Mouse (Mus musculus): Measurements from ENCODE around the gene Gzmf. TPM values are rescaled to one million over a fixed set of nuclear protein-coding genes. Genes with fewer than 3 reads are reported as not detected.
"Not testable (repeated sequence)": the region's sequence is repeated elsewhere in the genome, so short reads cannot be mapped to it uniquely, and the experiment has no call there.

Gzmf gene
- polyA plus RNA-seq, 1 experiment from 2014 or later: not detected

GRCm38 (mm10) chr14:56162109-56162508, 49.1 kb downstream of the Gzmf start:
- no peak overlapping the region for H3K4me2 ChIP-seq (replicated peaks)
- no peaks in the 10 kb centered on the region for H3K27me3 ChIP-seq
- no peak overlapping the region for H3K4me3 ChIP-seq
- H3K9ac ChIP-seq: no peak overlapping the region
- H3K4me1 ChIP-seq: no peaks in the 10 kb centered on the region
- H3K9me3 ChIP-seq (replicated peaks): no peaks in the 10 kb centered on the region
- no peak overlapping the region for H3K27ac ChIP-seq
- WGBS: 91% methylated on average over 2 of the region's 2 CpGs
- ATAC-seq (ENCODE audit: low FRiP score): no peak
- H3K36me3 ChIP-seq: no peaks in the 10 kb centered on the region

- not testable (repeated sequence) for H3K9me3 ChIP-seq (replicated peaks); H3K4me1 ChIP-seq; H3K4me3 ChIP-seq; H3K9ac ChIP-seq; H3K27ac ChIP-seq; H3K36me3 ChIP-seq; ATAC-seq (ENCODE audit: low FRiP score); H3K27me3 ChIP-seq; H3K4me2 ChIP-seq (replicated peaks)
- 85% methylated on average over 2 of the region's 2 CpGs for WGBS
These were observed 51.7 kb downstream of the Gzmf start, which contains the start of gene Gzmg for GRCm38 (mm10) chr14:56159479-56159878. TSS of gene Gzmg (minus strand) at chr14:56159579.

GRCm38 (mm10) chr14:56155340-56155739, 55.9 kb downstream of the Gzmf start:
- Histone ChIP-seq H3K36me3 (no peaks in the 10 kb centered on the region), H3K4me2 (replicated peaks) (no peak overlapping the region), H3K9me3 (replicated peaks) (no peaks in the 10 kb centered on the region), H3K4me3 (no peak overlapping the region), H3K4me1 (no peaks in the 10 kb centered on the region), H3K9ac (no peak overlapping the region), H3K27me3 (no peaks in the 10 kb centered on the region), H3K27ac (no peak overlapping the region)
- 70% methylated on average over 2 of the region's 2 CpGs for WGBS
- ATAC-seq (ENCODE audit: low FRiP score): no peak

Other genes with a start within 250 kb of the Gzmf start
- not detected in 2 replicates for gene Mcpt1, start 193.4 kb downstream of the Gzmf start, polyA plus RNA-seq (2016; fragmentation: Nextera tagmentation; extraction: Ambion mirVana)
- not detected in 2 replicates for gene Mcpt9, start 180.9 kb downstream of the Gzmf start, polyA plus RNA-seq (2016; fragmentation: Nextera tagmentation; extraction: Ambion mirVana)
- gene Mcpt2, start 169.4 kb downstream of the Gzmf start, polyA plus RNA-seq (2016; fragmentation: Nextera tagmentation; extraction: Ambion mirVana): not detected in 2 replicates
- not detected in 2 replicates for gene Mcpt4, start 149.1 kb downstream of the Gzmf start, polyA plus RNA-seq (2016; fragmentation: Nextera tagmentation; extraction: Ambion mirVana)
- gene Mcpt8, start 126.1 kb downstream of the Gzmf start, polyA plus RNA-seq (2016; fragmentation: Nextera tagmentation; extraction: Ambion mirVana): not detected in 2 replicates
- not detected in 2 replicates for gene Ctsg, start 108.8 kb downstream of the Gzmf start, polyA plus RNA-seq (2016; fragmentation: Nextera tagmentation; extraction: Ambion mirVana)
- gene Gzme, start 90.8 kb downstream of the Gzmf start, polyA plus RNA-seq (2016; fragmentation: Nextera tagmentation; extraction: Ambion mirVana): not detected in 2 replicates
- gene Gzmd, start 78.8 kb downstream of the Gzmf start, polyA plus RNA-seq (2016; fragmentation: Nextera tagmentation; extraction: Ambion mirVana): not detected in 2 replicates
- not detected in 2 replicates for gene Gzmg, start 51.8 kb downstream of the Gzmf start, polyA plus RNA-seq (2016; fragmentation: Nextera tagmentation; extraction: Ambion mirVana)
- not detected in 2 replicates for gene Gzmn, start 36.8 kb downstream of the Gzmf start, polyA plus RNA-seq (2016; fragmentation: Nextera tagmentation; extraction: Ambion mirVana)
- not detected in 2 replicates for gene Gzmc, start 23.2 kb upstream of the Gzmf start, polyA plus RNA-seq (2016; fragmentation: Nextera tagmentation; extraction: Ambion mirVana)
- 0.14 and 0.16 TPM in 2 replicates for gene Gzmb, start 50.8 kb upstream of the Gzmf start, polyA plus RNA-seq (2016; fragmentation: Nextera tagmentation; extraction: Ambion mirVana)
- gene Atp12a, start 153.7 kb upstream of the Gzmf start, polyA plus RNA-seq (2016; fragmentation: Nextera tagmentation; extraction: Ambion mirVana): not detected in 2 replicates
- 1.6 and 2.0 TPM in 2 replicates for gene Rnf17, start 191.2 kb upstream of the Gzmf start, polyA plus RNA-seq (2016; fragmentation: Nextera tagmentation; extraction: Ambion mirVana)

All from hindbrain, embryonic 12.5 days (tissue).